Comparison of ENCODE assay signal across 8 mouse cellular contexts in the genomic region with DNA sequence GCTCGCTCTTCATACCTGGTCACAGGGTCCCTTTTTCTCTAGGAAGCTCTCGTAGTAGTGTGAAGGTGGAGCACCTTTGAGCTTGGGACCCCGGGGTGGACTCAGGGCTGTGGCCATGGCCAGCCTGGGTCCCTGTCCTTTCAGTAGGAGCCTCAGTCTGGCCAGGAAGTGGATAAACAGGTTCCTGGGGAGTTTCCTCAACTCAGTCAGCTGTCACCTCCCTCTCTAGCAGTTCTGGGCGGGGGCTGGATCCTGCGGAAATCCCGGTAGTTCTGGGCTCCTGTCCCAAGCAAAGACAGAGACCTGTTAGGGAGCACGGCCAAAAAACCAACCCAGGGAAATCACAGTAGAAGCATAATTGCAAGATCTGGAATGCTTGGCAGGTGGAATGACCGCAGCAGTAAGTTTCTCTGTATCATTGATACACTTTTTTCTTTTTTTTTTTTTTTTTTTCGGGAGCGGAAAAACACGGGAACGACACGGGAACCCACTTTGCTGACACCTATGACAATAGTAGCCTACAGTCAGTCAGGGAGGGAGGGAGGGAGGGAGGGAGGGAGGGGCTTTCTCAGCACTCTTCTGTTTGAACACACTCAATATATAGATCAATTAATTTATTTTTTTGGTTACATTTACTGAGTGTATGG. TPM values are rescaled to one million over a fixed set of nuclear protein-coding genes. Genes with fewer than 3 reads are reported as not detected.
DNase-seq lines count a peak whose midpoint lies in the region; ATAC-seq and TF ChIP-seq lines count a peak whose summit lies in the region.

A gene (minus strand): TSS at position 170 of the 647 bp plus-strand sequence.
A gene (plus strand): TSS at position 297 of the 647 bp plus-strand sequence.

- no peak for ATAC-seq in heart, embryonic 15.5 days (replicated peaks; ENCODE audit: insufficient number of reproducible peaks, insufficient read depth, low FRiP score, low read depth)
- ATAC-seq in neural tube, embryonic 15.5 days (ENCODE audit: low FRiP score): no peak

- 27% methylated on average over 13 of the region's 13 CpGs for WGBS in heart, embryonic 15.5 days
- WGBS in neural tube, embryonic 15.5 days: 57% methylated on average over 13 of the region's 13 CpGs

- no peak for TF ChIP-seq CTCF in testis, adult 2 months (IDR thresholded peaks at IDR 0.05; ENCODE audit: control insufficient read depth, insufficient read depth, insufficient replicate concordance, low read depth, low read length)

- peak within 1 kb of the TSS; percentile 51 for H3K4me2 ChIP-seq in heart, embryonic 15.5 days
- H3K4me2 ChIP-seq in neural tube, embryonic 15.5 days: peak within 1 kb of the TSS; percentile 2; the same call in 1 of the 2 replicates

- no peak within 1 kb of the TSS for H3K4me3 ChIP-seq in testis, adult 2 months (ENCODE audit: control insufficient read depth, low read depth, low read length)
- H3K4me3 ChIP-seq in brown adipose tissue, adult 24 weeks (ENCODE audit: insufficient read depth, low read depth, low read length): peak within 1 kb of the TSS; percentile 74
- H3K4me3 ChIP-seq in heart, embryonic 15.5 days: peak within 1 kb of the TSS; percentile 44
- no peak within 1 kb of the TSS for H3K4me3 ChIP-seq in neural tube, embryonic 15.5 days (replicated peaks)

- no peak for TF ChIP-seq POLR2A in testis, adult 2 months (IDR thresholded peaks at IDR 0.05; ENCODE audit: control insufficient read depth, low read depth, low read length)

- H3K4me1 ChIP-seq in testis, adult 2 months (ENCODE audit: control insufficient read depth, insufficient read depth, low read length): peaks cover 34% of the 10 kb centered on the region
- 0 out of 2 replicates have a peak, but pooled peaks cover 3% of the 10 kb centered on the region for H3K4me1 ChIP-seq in brown adipose tissue, adult 24 weeks (ENCODE audit: control insufficient read depth, insufficient read depth, insufficient read length, low read length)
- H3K4me1 ChIP-seq in heart, embryonic 15.5 days (replicated peaks): peaks cover 29% of the 10 kb centered on the region
- peaks cover 20% of the 10 kb centered on the region for H3K4me1 ChIP-seq in neural tube, embryonic 15.5 days

- no peak within 1 kb of the TSS for H3K27ac ChIP-seq in testis, adult 2 months (ENCODE audit: control insufficient read depth, insufficient read depth, low read depth, low read length)
- peak within 1 kb of the TSS; percentile 86 for H3K27ac ChIP-seq in brown adipose tissue, adult 24 weeks (replicated peaks; ENCODE audit: low read depth, low read length)
- H3K27ac ChIP-seq in heart, embryonic 15.5 days: peak within 1 kb of the TSS; percentile 53; the same call in 1 of the 2 replicates
- H3K27ac ChIP-seq in neural tube, embryonic 15.5 days (replicated peaks): no peak within 1 kb of the TSS

- H3K27me3 ChIP-seq in testis, adult 2 months (ENCODE audit: control insufficient read depth, insufficient read depth, low read length): no peaks in the 10 kb centered on the region
- peaks cover 12% of the 10 kb centered on the region for H3K27me3 ChIP-seq in heart, embryonic 15.5 days
- peaks cover 9% of the 10 kb centered on the region; the same call in 1 of the 2 replicates for H3K27me3 ChIP-seq in neural tube, embryonic 15.5 days (replicated peaks)

- H3K36me3 ChIP-seq in testis, adult 2 months (ENCODE audit: control insufficient read depth, insufficient read depth, low read length): no peaks in the 10 kb centered on the region
- H3K36me3 ChIP-seq in heart, embryonic 15.5 days: no peaks in the 10 kb centered on the region
- no peaks in the 10 kb centered on the region for H3K36me3 ChIP-seq in neural tube, embryonic 15.5 days

- no peak for DNase-seq in testis, postnatal 14 days (ENCODE audit: low spot score)
- peak; percentile 71 to 83 for DNase-seq in kidney, postnatal 25 days
- DNase-seq in right cerebral cortex, postnatal 4 days: no peak
- DNase-seq in right cerebral cortex, postnatal 25 days: no peak

- no peaks in the 10 kb centered on the region for H3K9me3 ChIP-seq in heart, embryonic 15.5 days (replicated peaks)
- no peaks in the 10 kb centered on the region for H3K9me3 ChIP-seq in neural tube, embryonic 15.5 days (replicated peaks)

- peak within 1 kb of the TSS; percentile 44; the same call in 1 of the 2 replicates for H3K9ac ChIP-seq in heart, embryonic 15.5 days
- H3K9ac ChIP-seq in neural tube, embryonic 15.5 days (replicated peaks): no peak within 1 kb of the TSS

RNA-seq across cellular contexts. Expression of the first gene that starts in this region (rescaled TPM):
- polyA plus RNA-seq in testis, adult 2 months (2012; rRNA removed): 18.4 and 19.1 TPM in 2 replicates
- 7.5 and 10.4 TPM in 2 replicates for polyA plus RNA-seq in brown adipose tissue, adult 24 weeks (2012; ENCODE audit: insufficient read depth, insufficient read length, missing spikeins)
- polyA plus RNA-seq in heart, embryonic 15.5 days (2015; fragmentation: Nextera tagmentation; extraction: Ambion mirVana): 13.7 and 17.2 TPM in 2 replicates
- polyA plus RNA-seq in neural tube, embryonic 15.5 days (2015; fragmentation: Nextera tagmentation; extraction: Ambion mirVana): 7.3 and 11.5 TPM in 2 replicates

RNA-seq across cellular contexts. Expression of the second gene that starts in this region (rescaled TPM):
- 12.7 and 13.1 TPM in 2 replicates for polyA plus RNA-seq in testis, adult 2 months (2012; rRNA removed)
- 43.2 and 52.6 TPM in 2 replicates for polyA plus RNA-seq in brown adipose tissue, adult 24 weeks (2012; ENCODE audit: insufficient read depth, insufficient read length, missing spikeins)
- 61.1 and 81.1 TPM in 2 replicates for polyA plus RNA-seq in heart, embryonic 15.5 days (2015; fragmentation: Nextera tagmentation; extraction: Ambion mirVana)
- polyA plus RNA-seq in neural tube, embryonic 15.5 days (2015; fragmentation: Nextera tagmentation; extraction: Ambion mirVana): 121 and 130 TPM in 2 replicates

Comparison
In these comparisons a context has a peak if more than half of its experiments do, and no peak if none do; other contexts are left out.
1. H3K27ac ChIP-seq: peak in brown adipose tissue, adult 24 weeks (single experiment) and heart, embryonic 15.5 days (single experiment); none in testis, adult 2 months (single experiment) and neural tube, embryonic 15.5 days (single experiment).
2. H3K4me3 ChIP-seq: peak in brown adipose tissue, adult 24 weeks (single experiment) and heart, embryonic 15.5 days (single experiment); none in testis, adult 2 months (single experiment) and neural tube, embryonic 15.5 days (single experiment).
3. DNase-seq: peak in kidney, postnatal 25 days (2 of 2); none in testis, postnatal 14 days (single experiment), right cerebral cortex, postnatal 4 days (single experiment) and right cerebral cortex, postnatal 25 days (single experiment).